ENCODE assay signal across 19 mouse cellular contexts in the genomic region with DNA sequence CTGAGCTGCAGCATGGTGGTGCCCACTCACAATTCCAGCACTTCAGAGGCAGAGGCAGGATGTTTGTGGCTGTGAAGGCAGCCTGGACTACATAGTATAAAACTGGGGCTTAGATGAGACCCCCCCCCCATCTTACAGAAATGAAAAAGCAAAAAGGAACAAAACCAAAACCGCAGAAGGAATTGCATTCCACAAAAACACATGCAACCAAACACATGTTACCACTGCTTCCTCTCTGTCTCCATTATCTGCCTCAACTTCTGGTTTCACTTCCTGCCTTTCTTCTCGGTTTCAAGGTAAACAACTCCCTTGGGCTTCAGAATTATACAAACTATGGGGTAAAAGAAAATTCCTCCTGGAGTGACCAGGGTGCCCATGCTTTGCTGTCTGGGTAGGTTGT. TPM values are rescaled to one million over a fixed set of nuclear protein-coding genes. Genes with fewer than 3 reads are reported as not detected.
DNase-seq lines count a peak whose midpoint lies in the region; ATAC-seq and TF ChIP-seq lines count a peak whose summit lies in the region.
"Had no signal": no experiment of that assay in that cellular context is flagged by ENCODE, and none has a peak within 500 bp of the region (broad histone marks: within the 10 kb centered on the region; RNA-seq: fewer than 3 reads in every experiment).

No protein-coding gene starts in this region.

- peak; percentile 30; the same call in 1 of the 2 replicates for ATAC-seq in heart, postnatal 0 days (ENCODE audit: insufficient read depth, low read depth)
- ATAC-seq: CD4-positive, CD25-positive, alpha-beta regulatory T cell, adult 4 months; forebrain, postnatal 0 days had no signal

- H3K4me1 ChIP-seq in heart, postnatal 0 days (ENCODE audit: control insufficient read depth, insufficient read depth) = no peaks in the 10 kb centered on the region; the same call in 1 of the 2 replicates
- H3K4me1 ChIP-seq: stomach, embryonic 15.5 days had no signal

- peak overlapping the region; percentile 7; the same call in 1 of the 2 replicates for H3K27ac ChIP-seq in heart, postnatal 0 days (ENCODE audit: low read depth)
- no peak overlapping the region for H3K27ac ChIP-seq in layer of hippocampus, adult 2 months
- H3K27ac ChIP-seq: stomach, embryonic 15.5 days had no signal

- no peak overlapping the region for H3K9ac ChIP-seq in heart, postnatal 0 days (replicated peaks; ENCODE audit: low read depth, low read length)
- H3K9ac ChIP-seq: forebrain, postnatal 0 days; stomach, embryonic 15.5 days had no signal

- 27% methylated on average over 2 of the region's 2 CpGs for WGBS in heart, postnatal 0 days

- no peak overlapping the region for H3K4me3 ChIP-seq in heart, postnatal 0 days (ENCODE audit: low read depth, low read length)
- no peak overlapping the region for H3K4me3 ChIP-seq in layer of hippocampus, adult 2 months
- H3K4me3 ChIP-seq: stomach, embryonic 15.5 days had no signal

- H3K4me2 ChIP-seq in heart, postnatal 0 days (ENCODE audit: low read depth, low read length) = no peak overlapping the region
- H3K4me2 ChIP-seq: stomach, embryonic 15.5 days had no signal

- H3K9me3 ChIP-seq in heart, postnatal 0 days (replicated peaks; ENCODE audit: control insufficient read depth, low read length) = no peaks in the 10 kb centered on the region
- H3K9me3 ChIP-seq: stomach, embryonic 15.5 days had no signal

- TF ChIP-seq CTCF in heart, postnatal 0 days (IDR thresholded peaks at IDR 0.05; ENCODE audit: low read depth) = no peak
- TF ChIP-seq CTCF in layer of hippocampus, adult 2 months (conservative IDR thresholded peaks at IDR 0.05) = no peak

- TF ChIP-seq EP300 in heart, postnatal 0 days (IDR thresholded peaks at IDR 0.05; ENCODE audit: low read depth) = no peak

- no peaks in the 10 kb centered on the region for H3K36me3 ChIP-seq in heart, postnatal 0 days (replicated peaks; ENCODE audit: control insufficient read depth, insufficient read depth, low read length)
- no peaks in the 10 kb centered on the region for H3K36me3 ChIP-seq in splenic B cell, adult 2 months (ENCODE audit: control insufficient read depth, insufficient read depth, low read length, poor library complexity, severe bottlenecking)
- H3K36me3 ChIP-seq: stomach, embryonic 15.5 days had no signal

- peak; percentile 19 to 50 for DNase-seq in heart, adult 9 months (ENCODE audit: low spot score in 2 of 2)
- DNase-seq in heart, postnatal 4 days = no peak
- DNase-seq in thymus, postnatal 0 days (ENCODE audit: low spot score) = peak; percentile 33
- DNase-seq in thymus, postnatal 36 days = no peak
- DNase-seq in heart, postnatal 0 days (ENCODE audit: low spot score) = peak; percentile 16
- DNase-seq in splenic B cell, adult 2 months (ENCODE audit: low read depth, low spot score) = peak; percentile 82
- no peak for DNase-seq in layer of hippocampus, adult 2 months (ENCODE audit: low spot score in 2 of 2)
- no peak for DNase-seq in gastrocnemius, postnatal 4 days (ENCODE audit: low spot score in 2 of 2)
- DNase-seq: adrenal gland, postnatal 25 days; cerebellum, postnatal 25 days; forebrain, postnatal 0 days; kidney, postnatal 4 days had no signal

- H3K27me3 ChIP-seq in heart, postnatal 0 days (ENCODE audit: control insufficient read depth, insufficient read depth, low read length) = no peaks in the 10 kb centered on the region
- H3K27me3 ChIP-seq in splenic B cell, adult 2 months (ENCODE audit: control insufficient read depth, insufficient read depth, low read length, poor library complexity, severe bottlenecking) = no peaks in the 10 kb centered on the region
- H3K27me3 ChIP-seq: stomach, embryonic 15.5 days had no signal

RNA-seq across cellular contexts. Expression of a gene that starts 8.8 kb away (rescaled TPM):
- total RNA-seq in heart, postnatal 4 days (2021) = 1 to 10 TPM in 1 of 2 experiments, under 1 TPM in 1; 0.63 to 1.3 TPM
- 0.10 and 0.18 TPM in 2 replicates for polyA plus RNA-seq in thymus, postnatal 0 days (2015; fragmentation: Nextera tagmentation; extraction: Ambion mirVana)
- 5.6 TPM in 1 of 2 replicates, not detected in the other for total RNA-seq in heart, postnatal 0 days (2014; rRNA removed; ENCODE audit: low replicate concordance)
- polyA plus RNA-seq in heart, postnatal 0 days (2015; fragmentation: Nextera tagmentation; extraction: Ambion mirVana) = 1.9 and 2.5 TPM in 2 replicates
- not detected for total RNA-seq in layer of hippocampus, adult 2 months (2021)
- total RNA-seq in gastrocnemius, postnatal 4 days (2021) = under 1 TPM in 1 of 2 experiments, not detected in 1; 0.21 TPM
- total RNA-seq: adrenal gland, postnatal 25 days; forebrain, postnatal 0 days; left cerebral cortex, postnatal 36 days; megakaryocyte-erythroid progenitor cell, adult 5-6 weeks had no signal
- polyA plus RNA-seq: CD4-positive, CD25-positive, alpha-beta regulatory T cell, adult 4 months; embryonic facial prominence, embryonic 14.5 days; intestine, embryonic 14.5 days had no signal

RNA-seq across cellular contexts. Expression of a gene that starts 17.7 kb away (rescaled TPM):
- total RNA-seq in heart, postnatal 4 days (2021) = under 1 TPM in 1 of 2 experiments, not detected in 1; 0.18 TPM
- polyA plus RNA-seq in thymus, postnatal 0 days (2015; fragmentation: Nextera tagmentation; extraction: Ambion mirVana) = 0.31 and 0.37 TPM in 2 replicates
- not detected in 2 replicates for total RNA-seq in heart, postnatal 0 days (2014; rRNA removed; ENCODE audit: low replicate concordance)
- 0.11 TPM in 1 of 2 replicates, not detected in the other for polyA plus RNA-seq in heart, postnatal 0 days (2015; fragmentation: Nextera tagmentation; extraction: Ambion mirVana)
- not detected for total RNA-seq in layer of hippocampus, adult 2 months (2021)
- under 1 TPM; 0.67 to 0.86 TPM for total RNA-seq in gastrocnemius, postnatal 4 days (2021)
- total RNA-seq: forebrain, postnatal 0 days; left cerebral cortex, postnatal 36 days had no signal
- polyA plus RNA-seq: heart, embryonic 14.5 days had no signal

RNA-seq across cellular contexts. Expression of a gene that starts 35.5 kb away (rescaled TPM):
- 10 to 100 TPM; 16.8 to 19.8 TPM for total RNA-seq in heart, postnatal 4 days (2021)
- polyA plus RNA-seq in thymus, postnatal 0 days (2015; fragmentation: Nextera tagmentation; extraction: Ambion mirVana) = 39.7 and 41.7 TPM in 2 replicates
- total RNA-seq in heart, postnatal 0 days (2014; rRNA removed; ENCODE audit: low replicate concordance) = 31.1 and 38.0 TPM in 2 replicates
- polyA plus RNA-seq in heart, postnatal 0 days (2015; fragmentation: Nextera tagmentation; extraction: Ambion mirVana) = 29.2 and 29.8 TPM in 2 replicates
- 10 to 100 TPM; 27.4 to 28.4 TPM for total RNA-seq in layer of hippocampus, adult 2 months (2021)
- total RNA-seq in gastrocnemius, postnatal 4 days (2021) = 10 to 100 TPM; 25.9 to 27.8 TPM

RNA-seq across cellular contexts. Expression of a gene that starts 37.1 kb away (rescaled TPM):
- not detected for total RNA-seq in heart, postnatal 4 days (2021)
- polyA plus RNA-seq in thymus, postnatal 0 days (2015; fragmentation: Nextera tagmentation; extraction: Ambion mirVana) = 1.1 and 1.3 TPM in 2 replicates
- not detected in 2 replicates for total RNA-seq in heart, postnatal 0 days (2014; rRNA removed; ENCODE audit: low replicate concordance)
- polyA plus RNA-seq in heart, postnatal 0 days (2015; fragmentation: Nextera tagmentation; extraction: Ambion mirVana) = not detected in 2 replicates
- total RNA-seq in layer of hippocampus, adult 2 months (2021) = under 1 TPM in 1 of 2 experiments, not detected in 1; 0.41 TPM
- not detected for total RNA-seq in gastrocnemius, postnatal 4 days (2021)
- total RNA-seq: adrenal gland, postnatal 25 days; forebrain, postnatal 0 days had no signal
- polyA plus RNA-seq: CD4-positive, CD25-positive, alpha-beta regulatory T cell, adult 4 months; heart, embryonic 14.5 days; intestine, embryonic 14.5 days had no signal

RNA-seq across cellular contexts. Expression of a gene that starts 39.5 kb away (rescaled TPM):
- total RNA-seq in heart, postnatal 4 days (2021) = under 1 TPM; 0.81 to 0.86 TPM
- 1.6 and 2.1 TPM in 2 replicates for polyA plus RNA-seq in thymus, postnatal 0 days (2015; fragmentation: Nextera tagmentation; extraction: Ambion mirVana)
- total RNA-seq in heart, postnatal 0 days (2014; rRNA removed; ENCODE audit: low replicate concordance) = not detected in 2 replicates
- 1.3 and 1.7 TPM in 2 replicates for polyA plus RNA-seq in heart, postnatal 0 days (2015; fragmentation: Nextera tagmentation; extraction: Ambion mirVana)
- 10 to 100 TPM; 14.7 to 17.9 TPM for total RNA-seq in layer of hippocampus, adult 2 months (2021)
- 1 to 10 TPM; 2.5 to 2.9 TPM for total RNA-seq in gastrocnemius, postnatal 4 days (2021)
- polyA plus RNA-seq: CD4-positive, CD25-positive, alpha-beta regulatory T cell, adult 4 months had no signal

Comparison
In these comparisons a context has a peak if more than half of its experiments do, and no peak if none do; other contexts are left out.
1. DNase-seq: peak in heart, adult 9 months (2 of 2), thymus, postnatal 0 days (single experiment), heart, postnatal 0 days (single experiment) and splenic B cell, adult 2 months (single experiment); none in heart, postnatal 4 days (single experiment), thymus, postnatal 36 days (0 of 2), layer of hippocampus, adult 2 months (0 of 2) and gastrocnemius, postnatal 4 days (0 of 2).